Mouse (Mus musculus) intestine, embryonic 16.5 days (tissue): ENCODE measurements at regions not wholly inside any gene's neighbourhood (a gene's known extent, or its start where the extent isn't known, plus 50 kb on each side); places are given as distances from the start of the nearest gene placed in this dataset.

ENCODE experiments used
- ATAC-seq: fragments of 200-750 bp; cut with Nextera tagmentation; 2 replicates; pipeline ENCODE4 v1.8.0; 2017; ENCODE audit warnings: moderate TSS enrichment, moderate library complexity
- H3K27ac ChIP-seq: fragments of 300-500 bp; sonication (generic); 2 replicates; pipeline ENCODE4 v1.5.1; 2014; ENCODE audit warnings: mild to moderate bottlenecking, low read length
- H3K27me3 ChIP-seq: fragments of 300-500 bp; sonication (generic); replicated peaks from 2 replicates; pipeline ENCODE4 v1.6.1; 2014; ENCODE audit warnings: low read length, control low read depth, mixed read lengths; ENCODE audit not compliant: control insufficient read depth, insufficient read depth
- H3K36me3 ChIP-seq: fragments of 300-500 bp; sonication (generic); 2 replicates; pipeline ENCODE4 v1.6.1; 2014; ENCODE audit warnings: low read length, control low read depth; ENCODE audit not compliant: control insufficient read depth, insufficient read depth
- H3K4me1 ChIP-seq: fragments of 300-500 bp; sonication (generic); 2 replicates; pipeline ENCODE4 v1.6.1; 2014; ENCODE audit warnings: low read length, control low read depth, mixed read lengths; ENCODE audit not compliant: control insufficient read depth, insufficient read depth
- H3K4me2 ChIP-seq: fragments of 300-500 bp; sonication (generic); 2 replicates; pipeline ENCODE4 v1.6.1; 2014; ENCODE audit warnings: low read depth, low read length, control low read depth
- H3K4me3 ChIP-seq: fragments of 300-500 bp; sonication (generic); 2 replicates; pipeline ENCODE4 v1.5.1; 2014; ENCODE audit warnings: mild to moderate bottlenecking, low read length
- H3K9ac ChIP-seq: fragments of 300-500 bp; sonication (generic); 2 replicates; pipeline ENCODE4 v1.6.1; 2014; ENCODE audit warnings: low read depth, low read length
- H3K9me3 ChIP-seq: fragments of 300-500 bp; sonication (generic); 2 replicates; pipeline ENCODE4 v1.6.1; 2016; ENCODE audit warnings: low read length, control low read depth; ENCODE audit not compliant: control insufficient read depth
- WGBS: fragments of 180-500 bp; shearing (Covaris S2); extraction: QIAGEN DNeasy Blood & Tissue Kit; methylation state at CpG from one replicate; pipeline ENCODE4 v1.1.7; 2014; 5-methylcytosine and 5-hydroxymethylcytosine counted together

GRCm38 (mm10) chr2:51747675-51748319, 120.5 kb downstream of the Tas2r134 start:
- Histone ChIP-seq H3K9ac (no peak overlapping the region), H3K36me3 (no peaks in the 10 kb centered on the region), H3K27ac (no peak overlapping the region), H3K9me3 (no peaks in the 10 kb centered on the region), H3K4me2 (no peak overlapping the region), H3K4me3 (no peak overlapping the region), H3K27me3 (no peaks in the 10 kb centered on the region), H3K4me1 (no peaks in the 10 kb centered on the region)
- WGBS: 79% methylated on average over 7 of the region's 7 CpGs
- ATAC-seq: no peak

- 53% methylated on average over 3 of the region's 3 CpGs for WGBS
- no peaks in the 10 kb centered on the region for H3K9me3 ChIP-seq
- H3K4me3 ChIP-seq: no peak overlapping the region
- no peak overlapping the region for H3K4me2 ChIP-seq
- H3K9ac ChIP-seq: no peak overlapping the region
- no peak overlapping the region for H3K27ac ChIP-seq
- no peak for ATAC-seq
- no peaks in the 10 kb centered on the region for H3K4me1 ChIP-seq
- no peaks in the 10 kb centered on the region for H3K27me3 ChIP-seq
- H3K36me3 ChIP-seq: no peaks in the 10 kb centered on the region
Measured at GRCm38 (mm10) chr2:51749247-51749646, 121.9 kb downstream of the Tas2r134 start.

- 58% methylated on average over 12 of the region's 12 CpGs for WGBS
- H3K4me3 ChIP-seq: no peak overlapping the region
- no peak overlapping the region for H3K27ac ChIP-seq
- H3K36me3 ChIP-seq: no peaks in the 10 kb centered on the region
- no peak overlapping the region for H3K4me2 ChIP-seq
- H3K27me3 ChIP-seq: no peaks in the 10 kb centered on the region
- no peaks in the 10 kb centered on the region for H3K4me1 ChIP-seq
- ATAC-seq: no peak
- no peaks in the 10 kb centered on the region for H3K9me3 ChIP-seq
- H3K9ac ChIP-seq: no peak overlapping the region
Measured at GRCm38 (mm10) chr2:51752941-51753564, 125.7 kb downstream of the Tas2r134 start.

GRCm38 (mm10) chr2:51753565-51754031, 126.3 kb downstream of the Tas2r134 start:
- Histone ChIP-seq H3K36me3 (no peaks in the 10 kb centered on the region), H3K9ac (no peak overlapping the region), H3K9me3 (no peaks in the 10 kb centered on the region), H3K4me2 (no peak overlapping the region), H3K27ac (no peak overlapping the region), H3K27me3 (no peaks in the 10 kb centered on the region), H3K4me1 (no peaks in the 10 kb centered on the region), H3K4me3 (no peak overlapping the region)
- no peak for ATAC-seq
- WGBS: 43% methylated on average over 7 of the region's 7 CpGs

GRCm38 (mm10) chr2:51757361-51757760, 130.1 kb downstream of the Tas2r134 start:
- no peaks in the 10 kb centered on the region for H3K36me3 ChIP-seq
- no peaks in the 10 kb centered on the region for H3K27me3 ChIP-seq
- no peaks in the 10 kb centered on the region for H3K9me3 ChIP-seq
- no peak overlapping the region for H3K9ac ChIP-seq
- 66% methylated on average over 1 of the region's 1 CpGs for WGBS
- no peak overlapping the region for H3K4me2 ChIP-seq
- ATAC-seq: no peak
- no peaks in the 10 kb centered on the region for H3K4me1 ChIP-seq
- H3K27ac ChIP-seq: no peak overlapping the region
- H3K4me3 ChIP-seq: no peak overlapping the region

- Histone ChIP-seq H3K27me3 (no peaks in the 10 kb centered on the region), H3K9ac (no peak overlapping the region), H3K27ac (no peak overlapping the region), H3K36me3 (no peaks in the 10 kb centered on the region), H3K4me1 (no peaks in the 10 kb centered on the region), H3K9me3 (no peaks in the 10 kb centered on the region), H3K4me2 (no peak overlapping the region), H3K4me3 (no peak overlapping the region)
- WGBS: 84% methylated on average over 8 of the region's 8 CpGs
- ATAC-seq: no peak
Measured at GRCm38 (mm10) chr2:51758093-51758492, 130.8 kb downstream of the Tas2r134 start.

- H3K27me3 ChIP-seq: no peaks in the 10 kb centered on the region
- H3K27ac ChIP-seq: no peak overlapping the region
- no peak for ATAC-seq
- peaks cover 4% of the 10 kb centered on the region; the same call in 1 of the 2 replicates for H3K4me1 ChIP-seq
- H3K4me2 ChIP-seq: no peak overlapping the region
- no peak overlapping the region for H3K9ac ChIP-seq
- WGBS: 93% methylated on average over 4 of the region's 4 CpGs
- H3K4me3 ChIP-seq: no peak overlapping the region
- H3K36me3 ChIP-seq: no peaks in the 10 kb centered on the region
- H3K9me3 ChIP-seq: no peaks in the 10 kb centered on the region
Measured at GRCm38 (mm10) chr2:51762866-51763265, 135.6 kb downstream of the Tas2r134 start.

GRCm38 (mm10) chr2:51767507-51768135, 140.3 kb downstream of the Tas2r134 start:
- no peak for ATAC-seq
- no peak overlapping the region for H3K9ac ChIP-seq
- no peak overlapping the region for H3K27ac ChIP-seq
- no peaks in the 10 kb centered on the region for H3K9me3 ChIP-seq
- no peaks in the 10 kb centered on the region for H3K36me3 ChIP-seq
- H3K27me3 ChIP-seq: no peaks in the 10 kb centered on the region
- peaks cover 4% of the 10 kb centered on the region; the same call in 1 of the 2 replicates for H3K4me1 ChIP-seq
- H3K4me3 ChIP-seq: no peak overlapping the region
- H3K4me2 ChIP-seq: no peak overlapping the region
- WGBS: 52% methylated on average over 4 of the region's 4 CpGs

GRCm38 (mm10) chr2:51768298-51769271, 141.3 kb downstream of the Tas2r134 start:
- Histone ChIP-seq H3K27ac (no peak overlapping the region), H3K4me3 (no peak overlapping the region), H3K4me2 (no peak overlapping the region), H3K9ac (no peak overlapping the region), H3K36me3 (no peaks in the 10 kb centered on the region), H3K9me3 (no peaks in the 10 kb centered on the region), H3K27me3 (no peaks in the 10 kb centered on the region), H3K4me1 (peaks cover 4% of the 10 kb centered on the region; the same call in 1 of the 2 replicates)
- WGBS: 64% methylated on average over 12 of the region's 12 CpGs
- no peak for ATAC-seq
